Mouse (Mus musculus) kidney, adult 2 months (tissue): ENCODE results near the gene Ang5.
"Not testable (repeated sequence)": the region's sequence is repeated elsewhere in the genome, so short reads cannot be mapped to it uniquely, and the experiment has no call there.

Experiments used
- CTCF ChIP-seq: fragments of 200-500 bp; conservative IDR thresholded peaks from 2 replicates; pipeline ENCODE4 v1.5.1; 2011; ENCODE audit warnings: low read depth, mild to moderate bottlenecking, control low read depth, low read length, moderate library complexity, mixed read lengths; ENCODE audit not compliant: insufficient read depth, insufficient read length
- POLR2A ChIP-seq: fragments of 200-500 bp; IDR thresholded peaks from one replicate; pipeline ENCODE4 v1.6.1; 2011; ENCODE audit warnings: low read depth, low read length, control low read depth

- TF ChIP-seq CTCF, POLR2A: not testable (repeated sequence)
These were observed 23.5 kb upstream of the Ang5 start for GRCm38 (mm10) chr14:43933399-43933798.
